Mouse (Mus musculus) myocyte (in vitro differentiated cells): ENCODE measurements around the gene Ugt1a10.

Experiments used
- E2F4 ChIP-seq: IDR thresholded peaks from one replicate; pipeline ENCODE4 v1.6.1; 2011; ENCODE audit warnings: mild to moderate bottlenecking, control low read depth, moderate library complexity; ENCODE audit not compliant: insufficient read depth
- MYOG ChIP-seq, 3 experiments: IDR thresholded peaks; one replicate each; pipeline ENCODE4 v1.6.1; 2011; ENCODE audit warnings: control low read depth in 2 of 3, low read depth in 2 of 3, mild to moderate bottlenecking in 2 of 3; ENCODE audit not compliant: insufficient read length in 2 of 3, control insufficient read depth in 1 of 3, insufficient read depth in 1 of 3
- POLR2A ChIP-seq: IDR thresholded peaks from one replicate; pipeline ENCODE4 v1.6.1; 2011; ENCODE audit warnings: low read depth, mild to moderate bottlenecking, control low read depth, moderate library complexity; ENCODE audit not compliant: insufficient read length
- TCF12 ChIP-seq: IDR thresholded peaks from one replicate; pipeline ENCODE4 v1.6.1; 2011; ENCODE audit warnings: mild to moderate bottlenecking, control low read depth; ENCODE audit not compliant: poor library complexity, insufficient read depth, severe bottlenecking
- USF1 ChIP-seq: IDR thresholded peaks from one replicate; pipeline ENCODE4 v1.6.1; 2011; ENCODE audit warnings: low read depth, mild to moderate bottlenecking, control low read depth, moderate library complexity

- TF ChIP-seq POLR2A, result no peak
- TF ChIP-seq TCF12, result no peak
- TF ChIP-seq E2F4, result no peak
- no peak for TF ChIP-seq USF1
- no peak for TF ChIP-seq MYOG (IDR thresholded peaks at IDR 0.05; ENCODE audit: control insufficient read depth in 1 of 3, insufficient read depth in 1 of 3, insufficient read length in 2 of 3, low read depth in 2 of 3)
These were observed 185.4 kb downstream of the Ugt1a10 start for GRCm38 (mm10) chr1:88240579-88240978.
